Mouse (Mus musculus) CH12.LX (cell line): ENCODE results near the gene Erlec1. TPM values are rescaled to one million over a fixed set of nuclear protein-coding genes. Genes with fewer than 3 reads are reported as not detected.

Source experiments
- DNase-seq: peaks from one replicate; pipeline ENCODE4 v3.0.0-alpha.2; 2013; ENCODE audit errors: extremely low read depth
- H3K27ac ChIP-seq: 2 replicates; pipeline ENCODE4 v1.5.1; 2012; ENCODE audit warnings: low read depth, mild to moderate bottlenecking, control low read depth, moderate library complexity; ENCODE audit not compliant: insufficient read depth
- H3K27me3 ChIP-seq: replicated peaks from 2 replicates; pipeline ENCODE3; 2012; ENCODE audit warnings: inconsistent platforms
- H3K36me3 ChIP-seq, 2 experiments: replicated peaks in 1 of 2; 2 replicates each; pipeline versions ENCODE3 to v1.6.1; 2012; ENCODE audit warnings: inconsistent platforms in 1 of 2, low read length in 1 of 2, mild to moderate bottlenecking in 1 of 2, mixed read lengths in 1 of 2, moderate library complexity in 1 of 2; ENCODE audit not compliant: control insufficient read depth in 1 of 2, insufficient read depth in 1 of 2
- H3K4me1 ChIP-seq, 2 experiments: 2 replicates each; pipeline ENCODE4 v1.6.1; 2012; ENCODE audit warnings: inconsistent platforms in 1 of 2, moderate library complexity in 1 of 2; ENCODE audit not compliant: insufficient read depth in 2 of 2, control insufficient read depth in 1 of 2
- H3K4me2 ChIP-seq: 2 replicates; pipeline ENCODE4 v1.6.1; 2012; ENCODE audit warnings: low read depth, mild to moderate bottlenecking, control low read depth; ENCODE audit not compliant: poor library complexity, insufficient read depth, severe bottlenecking
- H3K4me3 ChIP-seq, 3 experiments: fragments of 150-350 bp in 1 of 3; sonication (generic) in 1 of 3; replicated peaks in 1 of 3; 2 replicates each; pipeline versions ENCODE3 to v1.5.1; 2011 to 2012; ENCODE audit warnings: low read depth in 2 of 3, low read length in 2 of 3, mild to moderate bottlenecking in 2 of 3, moderate library complexity in 2 of 3, control low read depth in 1 of 3, improper control_type of control experiment in 1 of 3, inconsistent platforms in 1 of 3, mixed read lengths in 1 of 3; ENCODE audit not compliant: poor library complexity in 1 of 3
- H3K79me2 ChIP-seq: replicated peaks from 2 replicates; pipeline ENCODE4 v1.6.1; 2012; ENCODE audit warnings: mild to moderate bottlenecking, moderate library complexity; ENCODE audit not compliant: control insufficient read depth, poor library complexity, insufficient read depth, severe bottlenecking; ENCODE audit errors: extremely low read depth
- H3K9ac ChIP-seq: 2 replicates; pipeline ENCODE4 v1.6.1; 2012; ENCODE audit warnings: low read depth, mild to moderate bottlenecking, control low read depth, moderate library complexity; ENCODE audit not compliant: insufficient read depth
- H3K9me3 ChIP-seq: replicated peaks from 2 replicates; pipeline ENCODE3; 2012; ENCODE audit warnings: low read length, inconsistent platforms, mixed read lengths
- BHLHE40 ChIP-seq: IDR thresholded peaks from 2 replicates; pipeline ENCODE4 v1.6.1; 2011; ENCODE audit warnings: mild to moderate bottlenecking, low read depth, low read length, improper control_type of control experiment
- CHD1 ChIP-seq: IDR thresholded peaks from 2 replicates; pipeline ENCODE4 v1.6.1; 2012; ENCODE audit warnings: low read depth, low read length, improper control_type of control experiment, inconsistent platforms
- CHD2 ChIP-seq: IDR thresholded peaks from 2 replicates; pipeline ENCODE4 v1.6.1; 2011; ENCODE audit warnings: low read length, improper control_type of control experiment
- CTCF ChIP-seq, 2 experiments: IDR thresholded peaks in 1 of 2; conservative IDR thresholded peaks in 1 of 2; 2 replicates each; pipeline ENCODE4 v1.5.1; 2011 to 2012; ENCODE audit warnings: low read depth in 2 of 2, low read length in 2 of 2, improper control_type of control experiment in 1 of 2, inconsistent platforms in 1 of 2, mild to moderate bottlenecking in 1 of 2, moderate library complexity in 1 of 2
- E2F4 ChIP-seq: IDR thresholded peaks from 2 replicates; pipeline ENCODE4 v1.6.1; 2011; ENCODE audit warnings: low read depth, low read length, improper control_type of control experiment; ENCODE audit not compliant: insufficient replicate concordance
- ELF1 ChIP-seq: IDR thresholded peaks from 2 replicates; pipeline ENCODE4 v1.6.1; 2014; ENCODE audit warnings: low read depth, mild to moderate bottlenecking, inconsistent platforms, low read length, improper control_type of control experiment
- EP300 ChIP-seq: IDR thresholded peaks from 2 replicates; pipeline ENCODE4 v1.6.1; 2011; ENCODE audit warnings: low read length, improper control_type of control experiment
- GABPA ChIP-seq: IDR thresholded peaks from 2 replicates; pipeline ENCODE4 v1.6.1; 2012; ENCODE audit warnings: low read depth, low read length, improper control_type of control experiment, inconsistent platforms; ENCODE audit not compliant: insufficient replicate concordance
- HCFC1 ChIP-seq: IDR thresholded peaks from 2 replicates; pipeline ENCODE4 v1.6.1; 2012; ENCODE audit warnings: low read depth, mild to moderate bottlenecking, inconsistent platforms, low read length, improper control_type of control experiment
- JUN ChIP-seq: IDR thresholded peaks from 2 replicates; pipeline ENCODE4 v1.6.1; 2011; ENCODE audit warnings: low read depth, mild to moderate bottlenecking, low read length, improper control_type of control experiment, moderate library complexity; ENCODE audit not compliant: insufficient read depth
- JUND ChIP-seq: conservative IDR thresholded peaks from 2 replicates; pipeline ENCODE4 v1.6.1; 2011; ENCODE audit warnings: low read depth, low read length, improper control_type of control experiment
- KAT2A ChIP-seq: IDR thresholded peaks from 2 replicates; pipeline ENCODE4 v1.6.1; 2012; ENCODE audit warnings: low read length, improper control_type of control experiment, inconsistent platforms; ENCODE audit not compliant: insufficient replicate concordance
- MAFK ChIP-seq: IDR thresholded peaks from 2 replicates; pipeline ENCODE4 v1.6.1; 2011; ENCODE audit warnings: low read length, improper control_type of control experiment; ENCODE audit not compliant: insufficient replicate concordance
- MAX ChIP-seq: IDR thresholded peaks from 2 replicates; pipeline ENCODE4 v1.6.1; 2011; ENCODE audit warnings: low read length, improper control_type of control experiment
- MAZ ChIP-seq: IDR thresholded peaks from 2 replicates; pipeline ENCODE4 v1.6.1; 2012; ENCODE audit warnings: low read depth, mild to moderate bottlenecking, inconsistent platforms, low read length, improper control_type of control experiment, moderate library complexity
- MEF2A ChIP-seq: IDR thresholded peaks from 2 replicates; pipeline ENCODE4 v1.6.1; 2014; ENCODE audit warnings: low read depth, mild to moderate bottlenecking, inconsistent platforms, low read length, improper control_type of control experiment, borderline replicate concordance
- MXI1 ChIP-seq: IDR thresholded peaks from 2 replicates; pipeline ENCODE4 v1.6.1; 2011; ENCODE audit warnings: mild to moderate bottlenecking, low read depth, low read length, improper control_type of control experiment
- MYC ChIP-seq: IDR thresholded peaks from 2 replicates; pipeline ENCODE4 v1.6.1; 2011; ENCODE audit warnings: low read depth, mild to moderate bottlenecking, improper control_type of control experiment, low read length
- NELFE ChIP-seq: IDR thresholded peaks from 2 replicates; pipeline ENCODE4 v1.6.1; 2011; ENCODE audit warnings: low read depth, low read length, improper control_type of control experiment
- POLR2A ChIP-seq: IDR thresholded peaks from 2 replicates; pipeline ENCODE4 v1.6.1; 2011; ENCODE audit warnings: low read depth, mild to moderate bottlenecking, improper control_type of control experiment, low read length
- RAD21 ChIP-seq: IDR thresholded peaks from 2 replicates; pipeline ENCODE4 v1.6.1; 2011; ENCODE audit warnings: low read depth, mild to moderate bottlenecking, low read length, improper control_type of control experiment, moderate library complexity
- RCOR1 ChIP-seq: conservative IDR thresholded peaks from 2 replicates; pipeline ENCODE4 v1.6.1; 2012; ENCODE audit warnings: low read depth, mild to moderate bottlenecking, inconsistent platforms, low read length, improper control_type of control experiment
- SIN3A ChIP-seq: IDR thresholded peaks from 2 replicates; pipeline ENCODE4 v1.6.1; 2012; ENCODE audit warnings: low read length, improper control_type of control experiment, inconsistent platforms
- SMC3 ChIP-seq: IDR thresholded peaks from 2 replicates; pipeline ENCODE4 v1.6.1; 2011; ENCODE audit warnings: low read depth, low read length, improper control_type of control experiment
- TBP ChIP-seq: conservative IDR thresholded peaks from 2 replicates; pipeline ENCODE4 v1.6.1; 2011; ENCODE audit warnings: low read depth, low read length, improper control_type of control experiment
- UBTF ChIP-seq: IDR thresholded peaks from 2 replicates; pipeline ENCODE4 v1.6.1; 2012; ENCODE audit warnings: low read depth, mild to moderate bottlenecking, inconsistent platforms, low read length, improper control_type of control experiment, moderate library complexity
- USF1 ChIP-seq: IDR thresholded peaks from 2 replicates; pipeline ENCODE4 v1.6.1; 2014; ENCODE audit warnings: low read depth, mild to moderate bottlenecking, inconsistent platforms, low read length, improper control_type of control experiment
- USF2 ChIP-seq: conservative IDR thresholded peaks from 2 replicates; pipeline ENCODE4 v1.6.1; 2011; ENCODE audit warnings: low read depth, low read length, improper control_type of control experiment
- ZC3H11A ChIP-seq: IDR thresholded peaks from 2 replicates; pipeline ENCODE4 v1.6.1; 2012; ENCODE audit warnings: low read depth, mild to moderate bottlenecking, inconsistent platforms, low read length, improper control_type of control experiment
- ZKSCAN1 ChIP-seq: IDR thresholded peaks from 2 replicates; pipeline ENCODE4 v1.6.1; 2012; ENCODE audit warnings: low read depth, inconsistent platforms, low read length, improper control_type of control experiment, borderline replicate concordance
- ZNF384 ChIP-seq: IDR thresholded peaks from 2 replicates; pipeline ENCODE4 v1.6.1; 2012; ENCODE audit warnings: low read depth, low read length, improper control_type of control experiment, inconsistent platforms
- dilution Hi-C: fragments of 300-500 bp; cut with MboI; formaldehyde crosslinking; loops from 2 replicates; pipeline ENCODE4 v1.14.3; 2020; ENCODE audit warnings: low sequenced_read_pairs; ENCODE audit not compliant: extremely low pct_unique_long_range_greater_than_20kb, extremely low pct_ligation_motif_present
- in situ Hi-C: fragments of 300-500 bp; cut with MboI; formaldehyde crosslinking; loops from 3 replicates; pipeline ENCODE4 v1.14.3; 2019; ENCODE audit warnings: low sequenced_read_pairs, low pct_ligation_motif_present, low pct_unique_long_range_greater_than_20kb, mixed read lengths
- polyA plus RNA-seq: library from polyadenylated mRNA; unstranded; fragments of >175 nt; gene quantifications from 2 replicates; pipeline ENCODE4 v1.2.1, GENCODE M21; 2012; ENCODE audit warnings: low read depth; ENCODE audit not compliant: insufficient read length
- total RNA-seq, 2 experiments: library from RNA; depleted of rRNA; stranded (reverse); fragments of 300-350 nt in 1 of 2; fragments of >200 nt in 1 of 2; gene quantifications; 2 replicates each; pipeline ENCODE4 v1.2.3; 2012 to 2014

Erlec1 gene
- total and polyA plus RNA-seq, 3 experiments, result 16.7 to 52.3 (median 24.5) TPM

- H3K4me1 ChIP-seq, result peaks cover 0 to 23% of the 10 kb centered on the region in 2 experiments; a peak in 2 of 4 replicates
- H3K79me2 ChIP-seq, result peaks cover 9% of the 10 kb centered on the region
- TF ChIP-seq MEF2A (no peak), KAT2A (no peak)
- peaks cover 0 to 11% of the 10 kb centered on the region in 2 experiments for H3K36me3 ChIP-seq
- peak overlapping the region; percentile 50 to 88 (median 72) for H3K4me3 ChIP-seq
- in situ Hi-C loops, result no loop called here
- H3K9ac ChIP-seq, result peak overlapping the region; percentile 59
- no peak for DNase-seq
- dilution Hi-C loops, result no loop called here
- no peaks in the 10 kb centered on the region for H3K27me3 ChIP-seq
- no peak overlapping the region for H3K27ac ChIP-seq
- H3K9me3 ChIP-seq, result no peaks in the 10 kb centered on the region
- H3K4me2 ChIP-seq, result peak overlapping the region; percentile 98
These were observed 32.5 kb upstream of the Erlec1 start for GRCm38 (mm10) chr11:30986625-30987017.

GRCm38 (mm10) chr11:30985877-30986624 is 31.9 kb upstream of the Erlec1 start, which contains the start of gene Chac2:
Gene Chac2, minus strand, starts transcription at chr11:30986350.
- H3K27ac ChIP-seq, result peak within 1 kb of the TSS; percentile 5; the same call in 1 of the 2 replicates
- peak; percentile 95 for DNase-seq
- dilution Hi-C loops, result no loop called here
- peak within 1 kb of the TSS; percentile 98 for H3K4me2 ChIP-seq
- H3K4me3 ChIP-seq, result peak within 1 kb of the TSS; percentile 68 to 88 (median 72)
- no peaks in the 10 kb centered on the region for H3K27me3 ChIP-seq
- H3K36me3 ChIP-seq, result peaks cover 0 to 11% of the 10 kb centered on the region in 2 experiments
- in situ Hi-C loops, result no loop called here
- peaks cover 0 to 27% of the 10 kb centered on the region in 2 experiments; a peak in 2 of 4 replicates for H3K4me1 ChIP-seq
- no peaks in the 10 kb centered on the region for H3K9me3 ChIP-seq
- peak within 1 kb of the TSS; percentile 78 for H3K9ac ChIP-seq
- H3K79me2 ChIP-seq, result peaks cover 11% of the 10 kb centered on the region
- TF ChIP-seq JUN, result no peak
- no peak for TF ChIP-seq ZKSCAN1
- no peak for TF ChIP-seq BHLHE40
- peak; percentile 53; the same call in 1 of the 2 replicates for TF ChIP-seq MXI1
- no peak for TF ChIP-seq ZC3H11A
- no peak for TF ChIP-seq MAFK
- TF ChIP-seq ELF1, result peak; percentile 68; the same call in 1 of the 2 replicates
- TF ChIP-seq NELFE, result peak; percentile 87
- peak; percentile 56 for TF ChIP-seq MAX
- no peak for TF ChIP-seq CHD1
- TF ChIP-seq KAT2A, result peak; percentile 92; the same call in 1 of the 2 replicates
- TF ChIP-seq CHD2, result peak; percentile 95
- peak; percentile 84 for TF ChIP-seq TBP
- no peak for TF ChIP-seq USF1
- TF ChIP-seq SMC3, result no peak
- TF ChIP-seq E2F4, result no peak
- TF ChIP-seq CTCF (conservative IDR thresholded peaks at IDR 0.05 in 1 of 2, IDR thresholded peaks at IDR 0.05 in 1 of 2; ENCODE audit: low read depth in 2 of 2, low read length in 2 of 2), result no peak
- 0 out of 2 replicates have a peak, but pooled peaks have one; percentile 6 for TF ChIP-seq JUND
- no peak for TF ChIP-seq EP300
- TF ChIP-seq MYC, result peak; percentile 59
- peak; percentile 99 for TF ChIP-seq MAZ
- TF ChIP-seq USF2, result no peak
- TF ChIP-seq POLR2A, result peak; percentile 97
- TF ChIP-seq GABPA, result peak; percentile 56; the same call in 1 of the 2 replicates
- 0 out of 2 replicates have a peak, but pooled peaks have one; percentile 45 for TF ChIP-seq UBTF
- no peak for TF ChIP-seq RAD21
- TF ChIP-seq HCFC1, result peak; percentile 98
- no peak for TF ChIP-seq SIN3A
- 0 out of 2 replicates have a peak, but pooled peaks have one; percentile 37 for TF ChIP-seq RCOR1
- TF ChIP-seq ZNF384, result peak; percentile 95
